Mouse (Mus musculus): Measurements from ENCODE around the gene Spr. TPM values are rescaled to one million over a fixed set of nuclear protein-coding genes. Genes with fewer than 3 reads are reported as not detected.
"Not testable (repeated sequence)": the region's sequence is repeated elsewhere in the genome, so short reads cannot be mapped to it uniquely, and the experiment has no call there.

Gene Spr
- 73.1 TPM for polyA plus RNA-seq (2021)

DNA sequence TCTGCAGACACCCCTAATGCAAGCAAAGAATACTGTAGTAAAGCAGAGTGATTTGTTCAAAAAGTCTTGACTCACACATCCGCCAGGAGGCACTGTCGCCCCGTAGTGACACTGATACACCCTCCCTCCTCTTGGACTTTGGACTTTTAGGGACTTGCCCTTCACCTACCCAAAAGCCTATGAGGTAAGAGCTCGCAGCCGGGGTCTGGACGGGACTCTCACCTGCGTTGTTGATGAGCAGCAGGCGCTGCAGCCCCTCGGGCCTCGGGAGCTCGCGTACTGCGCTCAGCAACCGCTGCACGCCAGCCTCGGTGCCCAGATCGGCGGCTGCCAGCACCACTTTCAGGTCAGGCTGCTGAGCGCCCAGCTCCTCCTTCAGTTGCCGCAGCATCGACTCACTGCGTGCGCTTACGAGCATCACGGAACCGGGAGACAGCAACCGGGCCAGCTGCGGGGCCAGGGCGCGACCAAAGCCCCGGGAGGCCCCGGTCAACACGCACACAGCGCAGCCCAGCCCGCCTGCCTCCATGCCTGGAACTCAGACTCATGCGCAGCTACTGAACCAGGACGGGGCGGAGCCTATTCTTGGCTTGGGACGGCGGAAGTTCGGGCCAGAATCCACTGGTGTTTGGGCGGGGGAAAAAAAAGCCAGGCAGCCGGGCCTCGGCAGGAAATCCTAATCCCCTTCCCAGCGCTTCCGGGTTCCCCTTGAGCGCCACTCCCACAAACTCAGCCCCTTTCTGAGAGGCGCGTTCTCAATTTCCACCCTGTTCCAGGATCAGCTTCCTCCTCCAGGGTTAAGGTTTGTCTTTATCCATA, at the start of gene Spr:
TSS of gene Spr (minus strand) at position 550 of the 819 bp plus-strand sequence.
- in situ Hi-C loops (cut with MboI; ENCODE audit: low pct_unique_long_range_greater_than_20kb): no loop called here
- POLR2A ChIA-PET: interaction anchor here (0.9 kb wide), 1 partner anchor 100 kb away, joined by 3 read pairs; no protein-coding TSS in a partner anchor
- CTCF ChIA-PET: interaction anchor here (0.8 to 2.4 kb wide), 8 partner anchors 13 to 513 kb away, joined by 3 to 10 read pairs (median 4); no protein-coding TSS in a partner anchor
- peak; percentile 92 for TF ChIP-seq CTCF (IDR thresholded peaks at IDR 0.05)
- peak; percentile 71 for ATAC-seq
- no peak for DNase-seq (ENCODE audit: low read depth, low spot score)
- no peaks in the 10 kb centered on the region for H3K27me3 ChIP-seq

DNA sequence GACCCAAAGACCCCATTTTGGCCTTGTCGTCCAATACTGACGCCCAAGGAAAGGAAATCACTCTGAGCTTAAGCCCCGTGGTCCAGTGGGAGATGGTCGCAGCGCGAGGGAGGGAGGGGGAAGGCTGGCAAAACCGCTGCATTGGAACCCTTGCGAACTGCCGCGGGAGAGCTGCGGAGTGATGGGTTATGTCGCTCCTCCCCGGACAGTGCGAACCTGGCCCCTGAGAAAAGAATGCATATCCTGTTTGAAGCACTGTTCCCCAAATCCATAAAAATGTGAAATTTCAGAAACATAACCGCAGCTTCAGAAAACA, 49.1 kb upstream of the Spr start:
- CTCF ChIA-PET: no interaction called here
- POLR2A ChIA-PET: no interaction called here
- no peak for TF ChIP-seq CTCF (IDR thresholded peaks at IDR 0.05)
- ATAC-seq (no peak), DNase-seq (ENCODE audit: low read depth, low spot score) (no peak)
- H3K27me3 ChIP-seq: peaks cover 68% of the 10 kb centered on the region
- in situ Hi-C loops (cut with MboI; ENCODE audit: low pct_unique_long_range_greater_than_20kb): no loop called here

DNA sequence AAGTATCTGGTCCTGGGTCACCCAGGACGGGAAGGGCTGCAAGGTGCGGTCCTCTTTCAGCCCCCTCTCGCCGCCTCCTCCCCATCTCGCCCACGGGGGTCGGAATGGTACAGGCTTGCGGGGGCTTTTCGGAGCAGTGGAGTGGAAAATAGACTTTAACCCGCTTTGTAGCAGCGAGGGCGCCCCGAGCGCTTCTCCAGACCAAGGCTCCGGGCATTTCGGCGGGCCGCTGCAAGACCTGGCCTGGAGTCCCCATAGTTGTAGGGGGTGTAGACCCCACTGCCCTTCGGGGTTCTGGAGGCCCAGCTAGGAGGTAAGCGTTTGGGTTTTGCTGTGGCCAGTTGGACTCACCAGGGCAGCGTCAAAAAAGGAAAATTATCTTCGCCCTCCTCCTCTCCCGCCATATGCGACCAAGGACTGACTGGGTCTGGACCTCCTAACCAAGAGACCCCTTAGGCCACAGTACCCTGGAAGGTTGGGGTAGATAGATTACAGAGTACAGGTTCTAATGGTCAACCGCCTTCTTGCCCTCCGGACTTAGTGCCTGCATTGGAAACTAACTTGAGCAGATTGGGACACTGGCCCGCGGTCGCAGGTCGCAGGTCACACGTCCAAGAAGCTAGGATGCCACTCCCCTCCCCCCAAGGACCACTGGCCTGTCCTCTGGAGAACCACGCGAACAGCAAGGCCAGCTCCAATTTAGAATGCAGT, 48.6 kb upstream of the Spr start:
- ChIA-PET POLR2A (no interaction called here), CTCF (no interaction called here)
- H3K27me3 ChIP-seq: peaks cover 65% of the 10 kb centered on the region
- no peak for ATAC-seq
- in situ Hi-C loops (cut with MboI; ENCODE audit: low pct_unique_long_range_greater_than_20kb): no loop called here
- DNase-seq (ENCODE audit: low read depth, low spot score): no peak
- TF ChIP-seq CTCF (IDR thresholded peaks at IDR 0.05): no peak

DNA sequence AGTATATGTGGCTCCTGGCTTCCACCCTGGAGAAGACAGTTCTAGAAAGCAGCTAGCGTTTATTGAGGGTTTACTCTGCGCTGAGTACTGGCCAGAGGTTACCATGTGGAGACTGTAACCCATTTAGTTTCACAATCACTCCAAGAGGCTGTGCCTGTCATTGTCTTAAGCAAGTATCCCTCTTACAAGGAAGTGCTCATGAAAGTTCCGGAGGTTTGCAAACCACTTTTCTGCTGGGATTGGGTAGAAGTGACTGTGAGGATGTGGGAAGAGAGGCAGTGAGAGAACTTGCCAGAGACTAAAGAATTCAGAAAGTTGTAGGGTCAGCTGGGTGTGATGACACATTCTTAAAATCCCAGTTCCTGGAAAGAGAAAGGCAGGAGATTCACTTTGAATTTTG, 46.4 kb upstream of the Spr start:
- TF ChIP-seq CTCF (IDR thresholded peaks at IDR 0.05): no peak
- ATAC-seq (no peak), DNase-seq (ENCODE audit: low read depth, low spot score) (no peak)
- H3K27me3 ChIP-seq: peaks cover 52% of the 10 kb centered on the region
- in situ Hi-C loops (cut with MboI; ENCODE audit: low pct_unique_long_range_greater_than_20kb): no loop called here
- CTCF ChIA-PET: no interaction called here
- POLR2A ChIA-PET: no interaction called here

DNA sequence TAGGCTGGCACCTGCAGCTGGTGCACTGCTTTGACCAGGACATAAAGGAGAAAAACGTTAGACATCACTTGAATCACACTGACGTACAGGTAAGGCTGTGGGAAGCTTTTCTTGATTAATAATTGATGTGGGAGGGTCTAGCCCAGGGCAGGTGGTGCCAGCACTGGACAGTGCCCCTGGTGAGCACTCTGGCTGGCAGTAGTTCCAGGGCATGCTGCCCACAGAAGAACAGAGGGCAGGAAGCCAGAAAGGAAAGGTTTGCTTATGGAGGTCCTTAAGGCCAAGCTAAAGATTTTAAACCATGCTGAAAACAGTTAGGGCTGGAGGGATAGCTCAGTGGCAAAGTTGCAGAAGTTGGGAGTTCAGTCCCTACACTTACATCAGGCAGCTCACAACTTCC, 42.5 kb upstream of the Spr start:
- TF ChIP-seq CTCF (IDR thresholded peaks at IDR 0.05): no peak
- in situ Hi-C loops (cut with MboI; ENCODE audit: low pct_unique_long_range_greater_than_20kb): no loop called here
- peaks cover 32% of the 10 kb centered on the region for H3K27me3 ChIP-seq
- ATAC-seq (no peak), DNase-seq (ENCODE audit: low read depth, low spot score) (no peak)
- ChIA-PET CTCF (no interaction called here), POLR2A (no interaction called here)

DNA sequence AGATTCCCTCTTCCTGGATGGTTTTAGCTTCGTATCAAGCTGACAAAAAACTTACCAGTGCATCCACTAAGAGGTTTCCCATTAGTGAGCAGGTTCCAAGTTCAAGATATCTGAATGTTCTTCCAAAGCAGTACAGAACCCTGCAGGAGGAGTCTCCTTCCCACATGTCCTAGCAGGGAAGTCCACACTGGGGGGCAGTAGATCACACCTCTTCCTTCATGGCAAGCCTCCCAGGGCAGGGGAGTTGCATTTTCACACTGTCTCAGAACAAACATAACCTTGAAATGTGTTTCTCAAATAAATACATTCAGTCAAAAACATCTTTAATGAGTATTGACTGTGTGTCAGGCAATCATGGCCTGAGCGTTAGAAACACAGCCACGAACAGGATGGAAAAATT, 42.0 kb upstream of the Spr start:
- ChIA-PET POLR2A (no interaction called here), CTCF (no interaction called here)
- DNase-seq (ENCODE audit: low read depth, low spot score) (no peak), ATAC-seq (no peak)
- in situ Hi-C loops (cut with MboI; ENCODE audit: low pct_unique_long_range_greater_than_20kb): no loop called here
- H3K27me3 ChIP-seq: peaks cover 30% of the 10 kb centered on the region
- TF ChIP-seq CTCF (IDR thresholded peaks at IDR 0.05): no peak

DNA sequence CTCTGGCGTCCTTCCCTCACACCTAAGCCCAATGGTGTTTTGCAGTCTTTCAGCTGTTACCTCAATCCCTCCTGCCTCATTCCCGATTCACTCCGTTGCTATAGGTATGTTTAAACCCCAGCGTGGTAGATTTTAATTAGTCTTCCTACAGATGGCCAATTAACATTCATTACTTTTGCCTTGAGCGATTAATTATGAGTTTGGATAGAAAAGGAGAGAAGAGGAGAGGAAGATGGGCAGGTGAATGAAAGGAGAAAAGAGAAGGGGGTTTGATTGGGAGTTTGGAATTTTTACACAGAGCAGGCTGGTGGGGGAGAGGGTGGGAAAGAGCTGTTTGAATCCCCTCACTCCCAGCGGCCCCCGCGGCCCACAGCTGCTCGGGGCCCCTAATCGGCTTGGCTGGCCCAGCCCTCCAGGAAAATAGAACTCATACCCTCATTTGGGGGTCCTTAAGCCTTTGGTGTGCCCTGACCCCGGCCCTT, 27.9 kb upstream of the Spr start:
- DNase-seq (ENCODE audit: low read depth, low spot score) (no peak), ATAC-seq (no peak)
- TF ChIP-seq CTCF (IDR thresholded peaks at IDR 0.05): no peak
- in situ Hi-C loops (cut with MboI; ENCODE audit: low pct_unique_long_range_greater_than_20kb): no loop called here
- ChIA-PET CTCF (no interaction called here), POLR2A (no interaction called here)
- H3K27me3 ChIP-seq: peaks cover 39% of the 10 kb centered on the region

DNA sequence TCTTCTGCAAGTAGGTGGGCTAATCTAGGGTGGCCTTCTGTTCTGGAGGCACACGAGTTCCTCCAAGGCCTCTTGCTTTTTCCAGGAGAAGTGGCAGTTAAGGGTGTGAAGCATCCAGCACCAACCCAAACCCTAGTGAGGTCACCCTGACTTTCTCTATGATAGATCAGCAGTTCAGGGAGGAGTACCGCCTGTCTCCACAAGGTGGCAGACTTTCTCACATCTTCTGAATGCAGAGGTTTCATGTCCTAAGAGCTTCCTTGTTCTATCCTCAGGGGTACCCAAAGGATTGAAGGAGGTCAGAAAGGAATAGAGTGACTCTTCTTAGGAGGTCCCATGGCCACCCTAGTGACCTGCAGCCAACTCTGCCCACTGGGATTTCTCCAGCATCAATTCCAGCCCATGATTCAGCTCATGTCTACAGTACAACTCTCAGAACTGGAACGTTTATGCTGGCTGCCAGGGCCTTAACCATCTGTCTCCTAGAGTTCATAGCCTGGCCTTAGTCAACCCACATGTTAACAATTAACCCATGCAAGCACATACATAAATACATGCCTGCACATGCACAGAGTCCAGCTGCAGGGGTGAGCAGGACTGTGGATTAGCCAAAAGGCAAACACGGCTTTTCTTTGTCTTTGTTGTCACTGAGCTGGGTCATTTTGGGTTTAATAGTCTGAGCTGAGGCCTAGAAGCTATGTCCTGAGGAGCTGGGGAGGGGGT, 22.8 kb upstream of the Spr start:
- ATAC-seq: no peak
- peak; percentile 89 for TF ChIP-seq CTCF (IDR thresholded peaks at IDR 0.05)
- peaks cover 5% of the 10 kb centered on the region for H3K27me3 ChIP-seq
- DNase-seq (ENCODE audit: low read depth, low spot score): no peak
- in situ Hi-C loops (cut with MboI; ENCODE audit: low pct_unique_long_range_greater_than_20kb): loop anchor here (5.0 kb wide), 2 partner anchors 77 to 252 kb away; no protein-coding TSS in a partner anchor
- CTCF ChIA-PET: interaction anchor here (0.7 to 3.0 kb wide), 15 partner anchors 9 to 250 kb away, joined by 3 to 21 read pairs (median 3); partner anchors contain the start of gene Spr
- POLR2A ChIA-PET: interaction anchor here (0.6 to 1.0 kb wide), 3 partner anchors 12 to 239 kb away, joined by 3 read pairs; no protein-coding TSS in a partner anchor

DNA sequence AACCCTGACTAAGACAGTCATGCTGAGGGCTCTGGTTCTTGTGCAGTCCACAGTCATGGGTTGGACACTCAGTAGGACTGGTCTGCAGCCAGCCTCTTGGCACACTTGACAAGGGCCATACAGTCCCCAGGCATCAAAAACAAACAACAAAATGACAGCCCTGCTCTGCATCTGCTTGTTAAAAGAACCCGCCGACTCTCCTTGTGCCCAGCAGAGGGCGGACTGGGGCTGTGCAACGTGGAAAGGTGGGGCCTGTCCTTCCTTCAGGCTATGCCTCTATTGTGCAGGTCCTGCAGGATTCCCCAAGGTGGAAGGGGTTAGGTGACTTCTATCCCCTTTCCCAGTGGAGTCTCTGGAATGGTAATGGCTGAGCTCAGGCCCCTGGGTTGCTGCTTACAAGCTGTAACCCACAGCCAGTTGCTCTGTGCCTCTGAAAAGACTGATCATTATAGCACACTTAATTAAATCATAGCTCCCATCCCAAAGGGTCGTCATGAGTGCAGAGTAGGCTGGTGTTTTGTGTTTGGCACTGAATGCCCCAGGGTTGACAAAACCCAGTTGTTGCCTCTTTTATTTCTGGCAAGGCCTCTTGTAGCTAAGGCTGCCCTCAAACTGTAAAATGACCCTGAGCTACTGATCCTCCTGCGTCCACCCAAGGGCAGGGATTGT, 21.7 kb upstream of the Spr start:
- in situ Hi-C loops (cut with MboI; ENCODE audit: low pct_unique_long_range_greater_than_20kb); DNase-seq (ENCODE audit: low read depth, low spot score); H3K27me3 ChIP-seq: not testable (repeated sequence)
- TF ChIP-seq CTCF (IDR thresholded peaks at IDR 0.05): peak; percentile 74
- CTCF ChIA-PET: interaction anchor here (0.8 to 3.0 kb wide), 11 partner anchors 25 to 270 kb away, joined by 3 to 21 read pairs (median 3); no protein-coding TSS in a partner anchor
- POLR2A ChIA-PET: interaction anchor here (0.9 kb wide), 1 partner anchor 77 kb away, joined by 3 read pairs; no protein-coding TSS in a partner anchor
- peak; percentile 26 for ATAC-seq

Data from Patski (cell line).